Mouse (Mus musculus) ES-E14 (cell line): ENCODE results near the gene Kcnq5.

Experiments used
- CHD2 ChIP-seq: IDR thresholded peaks from 2 replicates; pipeline ENCODE4 v1.6.1; 2014; ENCODE audit warnings: mild to moderate bottlenecking, low read depth, low read length, inconsistent platforms
- ZC3H11A ChIP-seq: IDR thresholded peaks from 2 replicates; pipeline ENCODE4 v1.6.1; 2012; ENCODE audit warnings: low read depth, mild to moderate bottlenecking, inconsistent platforms, low read length, borderline replicate concordance

GRCm38 (mm10) chr1:21428079-21428478 lies 533.7 kb downstream of the Kcnq5 start:
- TF ChIP-seq CHD2 (no peak), ZC3H11A (no peak)
